Mouse (Mus musculus) embryonic fibroblast, embryonic 13.5 days (primary cell): ENCODE results near the gene Gm20388.

ENCODE experiments used
- CTCF ChIP-seq: IDR thresholded peaks from 2 replicates; pipeline ENCODE4 v1.5.1; 2011; ENCODE audit warnings: mild to moderate bottlenecking, control low read depth, low read length, moderate library complexity, borderline replicate concordance; ENCODE audit not compliant: insufficient read depth
- POLR2A ChIP-seq: IDR thresholded peaks from 2 replicates; pipeline ENCODE4 v1.6.1; 2011; ENCODE audit warnings: low read depth, mild to moderate bottlenecking, control low read depth, low read length, moderate library complexity

DNA sequence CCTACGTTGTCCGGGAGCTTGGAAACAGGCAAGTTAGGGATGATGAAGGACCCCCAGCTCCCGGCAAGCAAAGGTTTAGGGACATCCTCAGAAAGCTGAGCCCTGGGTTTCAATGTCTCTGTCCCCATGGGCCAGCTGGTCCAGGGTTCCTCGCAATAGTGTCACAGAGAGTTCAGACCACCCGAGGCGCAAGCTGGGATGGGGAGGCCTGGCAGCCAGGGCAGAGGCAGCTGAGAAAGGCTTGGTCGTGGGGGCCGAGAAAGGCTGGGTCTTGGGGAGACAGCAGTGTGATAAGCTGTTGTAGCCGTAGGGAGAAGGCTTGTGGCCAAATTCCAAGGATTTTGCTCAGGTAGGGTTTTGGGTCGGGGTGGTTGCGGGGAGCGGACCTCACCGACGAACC lies 949.2 kb downstream of the Gm20388 start:
- no peak for TF ChIP-seq CTCF
- no peak for TF ChIP-seq POLR2A
